Mouse (Mus musculus) R1 (cell line): Measurements from ENCODE around the gene Sirpb1b.
"Not testable (repeated sequence)": the region's sequence is repeated elsewhere in the genome, so short reads cannot be mapped to it uniquely, and the experiment has no call there.

Experiments
- DNase-seq: peaks from one replicate; pipeline ENCODE4 v3.0.0-alpha.2; 2018; ENCODE audit warnings: low read depth, low spot score

Sirpb1b gene

GRCm38 (mm10) chr3:15574887-15575286 lies at the start of gene Sirpb1b:
Sirpb1b (minus strand) TSS chr3:15575065.
- not testable (repeated sequence) for DNase-seq

- not testable (repeated sequence) for DNase-seq
Observed at GRCm38 (mm10) chr3:15590377-15591117, 15.7 kb upstream of the Sirpb1b start.

GRCm38 (mm10) chr3:15586665-15587064 lies 11.8 kb upstream of the Sirpb1b start:
- not testable (repeated sequence) for DNase-seq

GRCm38 (mm10) chr3:15583452-15583851 lies 8.6 kb upstream of the Sirpb1b start:
- DNase-seq: no peak

GRCm38 (mm10) chr3:15582948-15583347 lies 8.1 kb upstream of the Sirpb1b start:
- DNase-seq: not testable (repeated sequence)

GRCm38 (mm10) chr3:15576466-15576865 lies 1.6 kb upstream of the Sirpb1b start:
- not testable (repeated sequence) for DNase-seq

GRCm38 (mm10) chr3:15528589-15528988 lies 46.3 kb downstream of the Sirpb1b start:
- no peak for DNase-seq

- DNase-seq: not testable (repeated sequence)
Observed at GRCm38 (mm10) chr3:15513608-15514007, 61.3 kb downstream of the Sirpb1b start.

- DNase-seq: not testable (repeated sequence)
Observed at GRCm38 (mm10) chr3:15507792-15508321, 67.0 kb downstream of the Sirpb1b start.

- DNase-seq: not testable (repeated sequence)
Observed at GRCm38 (mm10) chr3:15474831-15475230, 100.0 kb downstream of the Sirpb1b start.

- not testable (repeated sequence) for DNase-seq
Observed at GRCm38 (mm10) chr3:15470158-15470557, 104.7 kb downstream of the Sirpb1b start.
